Mouse (Mus musculus): Measurements from ENCODE around the gene A730015C16Rik.

A730015C16Rik gene

DNA sequence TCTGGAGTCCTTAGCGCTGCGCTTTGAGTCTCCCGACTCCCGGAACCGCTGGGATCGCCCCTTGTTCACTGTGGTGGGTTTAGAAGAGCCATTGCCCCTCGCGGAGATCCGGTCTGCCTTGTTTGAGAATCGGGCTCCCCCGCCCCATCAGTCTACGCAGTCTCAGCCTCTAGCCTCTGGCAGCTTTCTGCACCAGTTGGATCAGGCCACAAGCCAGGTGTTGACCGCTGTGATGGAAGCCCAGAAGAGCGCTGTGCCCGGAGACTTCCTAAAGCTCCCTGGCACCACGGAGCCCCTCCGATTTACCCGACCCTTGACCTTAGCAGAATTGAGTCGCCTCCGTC lies at the start of gene A730015C16Rik:
A730015C16Rik (minus strand) TSS at position 115 of the 344 bp plus-strand sequence.
- peak; percentile 19 for DNase-seq

DNA sequence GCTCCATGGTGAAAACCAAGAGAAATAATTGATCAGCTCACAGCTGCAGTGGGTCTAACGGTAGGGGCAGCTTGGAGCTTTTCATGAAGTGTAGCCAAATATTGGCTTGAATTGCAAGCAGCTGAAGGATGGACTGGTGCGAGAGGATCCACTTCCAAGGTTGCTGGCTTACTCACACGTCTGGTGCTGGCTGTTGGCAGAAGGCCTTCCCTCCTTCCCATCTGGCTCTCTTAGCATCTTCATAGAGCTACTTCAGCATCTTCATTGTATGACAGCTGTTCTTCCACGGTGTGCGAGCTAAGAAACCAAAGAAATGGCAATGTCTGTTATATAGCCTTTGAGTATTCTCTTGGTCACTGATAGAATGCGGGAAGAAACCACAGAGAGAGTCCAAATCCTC lies 42.5 kb upstream of the A730015C16Rik start:
- DNase-seq, result no peak

DNA sequence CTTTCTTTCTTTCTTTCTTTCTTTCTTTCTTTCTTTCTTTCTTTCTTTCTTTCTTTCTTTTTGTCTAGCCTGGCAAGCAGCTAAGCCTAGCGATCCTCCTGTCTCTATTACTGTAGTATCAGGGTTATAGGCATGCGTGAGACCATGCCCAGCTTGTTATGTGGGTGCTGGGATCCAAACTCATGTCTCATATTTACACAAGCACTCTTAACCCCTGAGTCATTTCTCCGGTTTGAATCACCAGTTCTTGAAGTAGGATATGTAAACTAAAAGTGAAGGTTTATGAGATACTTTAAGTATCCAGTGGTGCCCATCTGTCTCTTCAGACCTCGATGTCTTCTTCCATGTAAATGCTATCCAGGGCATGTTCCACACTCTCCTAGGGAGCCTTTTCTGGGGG lies 39.0 kb upstream of the A730015C16Rik start:
- DNase-seq, result no peak

DNA sequence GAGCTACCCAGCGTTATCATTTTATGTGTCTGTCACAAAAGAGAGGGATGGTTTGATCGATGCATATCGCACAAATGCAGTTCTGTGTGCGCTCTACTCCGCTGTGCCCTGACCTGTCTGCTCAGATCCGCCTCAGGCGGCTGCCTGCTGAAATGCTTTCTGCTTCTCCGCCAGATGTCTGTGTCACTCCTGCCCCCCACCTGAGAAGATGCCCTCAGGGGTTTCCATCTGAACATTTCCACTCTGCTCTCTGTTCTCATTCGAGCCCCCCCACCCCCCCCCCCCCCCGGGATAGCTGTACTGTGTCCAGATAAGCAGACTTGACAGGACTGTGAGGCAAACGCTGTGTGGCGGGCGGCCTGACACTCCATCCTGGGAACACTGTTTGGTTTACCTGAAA lies 35.4 kb upstream of the A730015C16Rik start:
- DNase-seq, result no peak

DNA sequence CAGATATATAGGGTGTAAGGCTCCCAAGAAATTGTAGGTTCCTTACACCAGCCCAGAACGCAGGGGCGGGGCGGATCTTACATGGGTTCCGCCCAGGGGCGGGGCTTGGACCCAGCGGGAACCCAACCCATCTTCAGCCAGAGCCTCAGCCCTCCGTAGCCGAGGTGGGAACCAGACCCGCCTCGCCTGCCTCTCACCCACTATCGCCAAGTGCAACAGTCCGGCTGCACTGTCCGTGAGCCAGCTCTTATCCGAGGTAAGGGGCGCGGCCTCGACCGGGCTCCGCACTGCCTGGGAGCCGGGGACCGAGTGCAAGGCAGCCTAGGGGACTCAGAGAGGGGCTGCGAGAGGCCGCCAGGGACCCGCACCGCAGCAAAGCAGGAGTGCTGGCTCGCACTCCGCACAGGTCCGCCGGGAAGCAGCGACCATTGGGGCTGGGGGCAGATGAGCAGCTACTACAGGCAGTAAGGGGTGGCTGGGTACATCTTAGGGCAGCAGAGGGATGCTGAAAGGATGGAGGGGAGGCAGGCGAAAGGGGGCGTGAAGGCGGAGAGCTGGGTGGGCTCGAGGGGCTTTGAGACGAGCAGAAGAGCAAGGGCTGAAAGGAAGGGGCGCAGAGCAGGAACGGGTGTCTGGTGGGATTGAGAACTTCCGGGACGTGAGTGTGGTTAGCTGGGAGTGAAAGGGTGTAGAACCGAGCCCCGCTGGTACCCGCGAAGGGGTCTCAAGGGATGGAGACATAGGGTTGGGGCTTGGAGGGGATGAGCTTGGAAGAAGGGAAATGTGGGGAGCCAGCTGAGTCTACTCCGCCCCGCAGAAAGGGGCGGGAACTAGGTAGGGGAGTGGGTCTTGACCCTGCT lies 30.8 kb upstream of the A730015C16Rik start, which contains the start of gene Rab3b:
Rab3b (plus strand) TSS at position 101 of the 860 bp plus-strand sequence.
- DNase-seq, result peak; percentile 52

DNA sequence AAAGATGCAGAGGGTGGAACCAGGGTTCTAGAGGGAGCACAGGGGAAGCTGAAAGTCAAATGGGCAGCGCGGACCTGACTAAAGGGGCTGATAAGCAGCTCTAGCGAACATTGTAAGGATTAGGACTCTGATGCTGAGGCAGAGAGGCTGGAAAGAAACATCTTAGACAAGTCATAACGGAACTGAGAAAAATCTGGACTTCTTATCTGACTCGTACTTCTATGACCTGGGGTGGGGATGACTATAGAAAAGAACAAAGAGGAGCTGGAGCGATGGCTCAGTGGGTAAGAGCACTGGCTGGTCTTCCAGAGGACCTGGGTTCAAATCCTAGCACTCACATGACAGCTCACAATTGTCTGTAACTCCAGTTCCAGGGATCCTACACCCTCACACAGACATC lies 29.5 kb upstream of the A730015C16Rik start:
- no peak for DNase-seq

DNA sequence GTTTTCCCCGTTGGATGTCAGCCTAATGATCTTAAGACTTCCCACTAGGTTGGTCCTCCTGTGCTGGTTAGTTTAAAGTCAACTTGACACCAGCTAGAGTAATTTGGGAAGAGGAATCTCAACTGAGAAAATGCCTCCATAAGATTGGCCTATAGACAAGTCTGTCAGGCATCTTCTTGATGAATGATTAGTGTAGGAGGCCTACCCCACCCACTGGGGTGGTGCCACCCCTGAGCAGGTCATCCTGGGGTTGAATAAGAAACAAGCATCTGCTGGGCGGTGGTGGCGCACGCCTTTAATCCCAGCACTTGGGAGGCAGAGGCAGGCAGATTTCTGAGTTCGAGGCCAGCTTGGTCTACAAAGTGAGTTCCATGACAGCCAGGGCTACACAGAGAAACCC lies 25.3 kb upstream of the A730015C16Rik start:
- DNase-seq, result no peak

DNA sequence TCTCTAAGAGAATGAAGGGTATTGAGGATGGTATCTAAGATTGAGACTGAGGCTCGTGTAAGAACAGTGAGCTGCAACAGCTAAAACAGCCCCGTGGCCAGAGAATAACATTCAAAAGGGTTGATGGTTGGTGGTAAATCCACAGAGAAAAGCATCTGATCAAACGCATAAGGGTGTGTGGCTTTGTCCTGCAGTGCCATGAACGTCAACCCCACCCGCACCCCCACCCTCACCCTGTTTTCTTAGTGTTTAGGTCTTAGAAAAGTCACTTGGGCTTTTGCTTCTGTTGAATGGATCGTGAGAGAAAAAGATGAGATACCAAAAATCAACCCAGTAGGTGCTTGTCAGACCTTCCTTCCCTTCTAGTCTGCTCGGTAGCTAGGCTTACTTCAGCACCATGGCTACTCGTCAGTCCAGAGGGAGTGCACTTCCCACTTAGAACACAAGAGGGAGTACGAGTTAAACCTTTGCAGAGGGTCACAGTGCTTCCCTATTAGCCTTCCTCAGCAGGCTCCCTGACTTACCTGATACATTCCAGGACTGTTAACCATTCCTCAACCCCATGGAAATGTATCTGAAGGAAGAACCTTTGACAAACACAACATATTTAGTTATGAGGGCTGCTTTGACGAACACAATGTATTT lies 21.4 kb upstream of the A730015C16Rik start:
- DNase-seq, result peak; percentile 69

DNA sequence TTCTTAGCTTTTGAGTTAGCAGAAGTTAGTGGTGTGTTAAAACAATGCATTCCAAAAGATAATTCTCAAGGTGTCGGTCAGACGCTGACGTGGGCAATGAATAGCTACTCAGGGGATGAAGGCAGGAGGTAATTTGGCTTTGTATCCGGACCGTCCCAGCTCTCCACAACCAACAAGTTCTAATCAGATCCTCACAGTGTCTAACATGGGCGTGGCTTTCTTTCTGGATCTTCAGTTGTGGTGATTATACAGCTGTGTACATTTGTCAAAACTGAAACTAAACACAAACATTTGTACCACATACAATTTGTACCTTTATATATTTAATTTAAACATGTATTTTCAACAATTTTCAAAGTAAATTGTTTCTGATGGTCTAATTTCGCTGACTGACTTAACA lies 18.4 kb upstream of the A730015C16Rik start:
- no peak for DNase-seq

DNA sequence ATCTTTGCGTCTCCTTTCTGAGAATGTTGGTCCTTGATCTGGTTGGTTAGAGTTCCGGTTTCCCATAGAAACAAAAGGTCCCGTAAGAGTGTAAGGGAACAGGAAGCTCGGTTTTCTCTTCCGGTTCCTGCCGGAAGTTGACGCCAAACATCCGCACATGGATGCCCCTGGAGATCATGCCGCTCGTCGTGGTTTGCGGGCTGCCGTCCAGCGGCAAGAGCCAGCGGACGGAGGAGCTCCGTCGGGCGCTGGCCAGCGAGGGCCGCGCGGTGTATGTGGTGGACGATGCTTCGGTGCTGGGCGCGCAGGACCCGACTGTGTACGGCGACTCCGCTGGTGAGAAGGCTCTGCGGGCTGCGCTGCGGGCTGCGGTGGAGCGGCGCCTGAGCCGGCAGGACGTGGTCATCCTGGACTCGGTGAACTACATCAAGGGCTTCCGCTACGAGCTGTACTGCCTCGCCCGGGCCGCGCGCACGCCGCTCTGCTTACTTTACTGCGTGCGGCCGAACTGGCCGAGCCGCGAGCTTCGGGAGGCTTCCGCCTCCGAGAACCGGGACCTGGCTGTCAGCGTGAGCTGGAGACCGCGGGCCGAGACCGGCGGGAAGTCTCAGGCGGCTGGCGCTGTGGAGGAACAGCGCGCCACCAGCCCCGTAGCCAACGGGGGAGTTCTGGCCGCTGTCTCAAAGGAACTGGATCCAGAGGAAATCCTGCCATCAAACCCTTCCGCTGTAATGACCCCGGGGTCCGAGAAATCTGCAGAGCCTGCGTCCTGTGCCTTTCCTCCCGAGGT lies 509 bp downstream of the A730015C16Rik start, which contains the start of gene Kti12:
Kti12 (plus strand) TSS at position 71 of the 790 bp plus-strand sequence.
- DNase-seq, result peak; percentile 74

DNA sequence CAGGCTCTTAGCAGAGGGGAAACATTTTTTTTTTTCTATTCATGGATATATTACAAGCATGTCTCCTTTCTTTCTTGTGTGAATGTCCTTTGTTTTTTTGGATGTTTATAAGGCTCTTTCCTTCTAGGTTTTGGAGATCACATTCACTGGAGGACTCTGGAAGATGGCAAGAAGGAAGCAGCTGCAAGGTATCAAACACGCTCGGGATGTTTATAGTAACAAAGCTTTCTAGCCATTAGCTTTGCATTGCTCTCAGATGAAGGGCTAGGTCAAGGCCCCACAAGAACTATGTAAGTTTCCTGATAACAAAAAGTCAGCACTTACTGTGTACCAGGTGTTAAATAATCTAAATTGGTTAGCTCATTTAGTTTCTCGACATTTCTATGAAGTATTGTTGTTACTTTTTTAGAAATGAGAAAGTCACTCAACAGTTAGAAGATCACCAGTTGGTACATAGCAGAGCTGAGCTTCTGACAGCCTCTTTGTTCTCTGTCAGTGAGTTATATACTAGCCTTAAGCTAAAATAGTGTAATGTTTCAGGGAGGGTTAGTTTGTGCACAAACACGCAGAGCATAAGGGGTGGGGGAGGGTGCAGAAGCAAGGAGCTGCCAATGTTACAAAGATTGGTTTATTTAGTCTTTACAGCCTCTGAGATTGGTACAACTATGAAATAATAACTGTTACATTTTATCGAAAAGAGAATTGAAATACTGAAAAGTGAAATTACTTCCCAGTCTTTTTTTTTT lies 2.4 kb downstream of the A730015C16Rik start:
- no peak for DNase-seq

DNA sequence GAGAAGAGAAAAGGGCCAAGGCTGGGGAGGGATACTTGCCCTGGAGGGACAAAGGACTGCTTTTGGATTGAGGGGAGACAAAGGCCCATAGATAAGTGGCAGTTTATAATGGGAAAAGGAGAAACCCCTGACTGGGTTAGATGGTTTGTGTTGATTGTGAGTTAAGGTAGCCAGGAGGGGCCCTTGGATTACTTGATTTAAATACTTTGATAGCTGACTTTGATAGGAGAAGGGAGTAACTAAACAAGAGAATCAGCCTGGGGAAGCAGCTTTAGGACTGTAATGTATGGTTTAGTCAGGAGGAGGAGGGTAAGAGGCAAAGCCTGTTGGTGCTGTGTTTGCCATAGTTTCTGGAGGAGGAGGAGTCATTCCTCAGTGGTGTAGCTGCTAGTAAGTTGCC lies 5.1 kb downstream of the A730015C16Rik start:
- DNase-seq, result no peak

DNA sequence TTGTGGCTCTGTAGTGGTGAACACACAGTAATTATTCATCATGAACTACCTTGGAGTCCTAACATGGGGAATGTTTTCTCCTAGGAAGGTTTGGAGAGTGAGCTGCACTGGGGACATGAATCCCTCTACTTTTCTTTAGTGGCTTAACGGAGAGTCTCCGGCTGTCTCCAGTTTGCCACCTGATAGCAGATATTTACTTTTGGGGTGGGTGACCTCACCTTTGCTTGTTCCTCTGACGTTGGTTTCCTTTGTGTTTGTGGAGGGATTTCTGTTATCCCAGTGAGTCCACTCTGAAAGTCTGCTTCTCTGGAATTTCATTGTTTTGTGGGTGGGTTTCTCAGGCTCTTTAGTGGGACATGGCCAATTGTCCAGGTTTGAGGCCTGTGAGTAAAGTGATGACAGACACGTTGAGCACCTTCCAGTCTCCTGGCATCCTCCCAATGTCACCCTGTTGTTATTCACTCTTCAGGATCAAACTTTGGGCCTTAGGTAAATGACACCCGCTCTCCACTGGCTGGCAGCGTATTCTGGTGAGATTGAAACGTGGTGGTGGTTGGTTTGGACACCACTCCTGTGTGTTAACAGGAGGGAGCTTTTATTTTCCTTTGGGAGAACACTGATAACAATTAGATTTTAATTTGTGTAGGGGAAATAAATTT lies 6.4 kb downstream of the A730015C16Rik start:
- no peak for DNase-seq

DNA sequence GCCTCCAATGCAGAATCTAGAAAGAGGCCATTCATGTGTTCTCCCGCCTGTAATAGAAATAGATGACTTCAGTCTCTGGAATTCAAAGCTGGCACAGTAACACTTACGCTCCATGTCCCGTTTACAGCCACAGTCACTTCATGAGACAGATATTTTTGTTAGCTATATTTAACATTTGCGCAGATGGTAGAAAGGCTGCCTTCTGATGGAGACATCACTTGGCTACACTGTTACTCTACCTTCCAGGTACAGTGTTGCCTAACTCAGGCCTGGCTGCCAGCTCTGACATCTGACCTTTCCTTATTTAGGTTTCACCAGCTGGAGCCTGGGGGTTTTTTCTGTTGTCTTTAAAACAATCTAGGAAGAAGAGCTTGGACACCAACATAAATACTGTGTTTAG lies 10.4 kb downstream of the A730015C16Rik start:
- DNase-seq, result no peak

DNA sequence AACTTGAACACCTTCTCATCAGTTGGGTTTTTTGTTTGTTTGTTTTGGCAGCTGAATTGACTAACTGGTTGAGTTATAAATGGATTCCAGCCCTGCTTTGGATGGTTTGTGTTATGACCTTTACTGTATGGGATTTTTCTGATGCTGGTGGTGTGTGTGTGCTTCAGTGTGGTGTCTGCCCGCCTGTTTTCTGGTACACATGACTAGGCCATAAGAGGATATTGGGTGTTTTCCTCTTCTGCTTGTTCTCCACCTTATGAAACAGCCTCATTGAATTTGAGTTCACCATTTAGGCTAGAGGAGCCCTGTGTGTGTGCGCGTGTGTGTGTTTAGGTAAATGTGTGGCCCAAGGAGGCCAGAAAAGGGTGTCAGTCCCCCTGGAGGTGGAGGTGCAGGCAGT lies 12.9 kb downstream of the A730015C16Rik start:
- DNase-seq, result peak; percentile 4

DNA sequence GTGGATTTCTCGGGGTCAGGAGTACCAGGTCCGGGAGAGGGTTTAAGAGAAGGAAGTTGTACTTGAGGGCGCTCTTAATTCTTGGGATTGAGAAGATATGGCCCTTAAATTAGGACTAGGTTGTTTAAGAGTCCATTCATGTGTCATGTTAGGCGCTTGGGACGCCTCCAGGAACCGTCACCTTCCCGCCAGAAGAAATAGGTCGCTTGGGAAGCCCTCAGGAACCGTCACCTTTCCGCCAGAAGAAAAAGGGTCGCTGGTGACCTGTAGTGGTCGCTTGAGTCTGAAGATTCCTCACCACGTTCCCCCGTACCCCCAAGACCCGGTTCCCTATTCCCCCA lies 13.5 kb downstream of the A730015C16Rik start:
- DNase-seq, result no peak

DNA sequence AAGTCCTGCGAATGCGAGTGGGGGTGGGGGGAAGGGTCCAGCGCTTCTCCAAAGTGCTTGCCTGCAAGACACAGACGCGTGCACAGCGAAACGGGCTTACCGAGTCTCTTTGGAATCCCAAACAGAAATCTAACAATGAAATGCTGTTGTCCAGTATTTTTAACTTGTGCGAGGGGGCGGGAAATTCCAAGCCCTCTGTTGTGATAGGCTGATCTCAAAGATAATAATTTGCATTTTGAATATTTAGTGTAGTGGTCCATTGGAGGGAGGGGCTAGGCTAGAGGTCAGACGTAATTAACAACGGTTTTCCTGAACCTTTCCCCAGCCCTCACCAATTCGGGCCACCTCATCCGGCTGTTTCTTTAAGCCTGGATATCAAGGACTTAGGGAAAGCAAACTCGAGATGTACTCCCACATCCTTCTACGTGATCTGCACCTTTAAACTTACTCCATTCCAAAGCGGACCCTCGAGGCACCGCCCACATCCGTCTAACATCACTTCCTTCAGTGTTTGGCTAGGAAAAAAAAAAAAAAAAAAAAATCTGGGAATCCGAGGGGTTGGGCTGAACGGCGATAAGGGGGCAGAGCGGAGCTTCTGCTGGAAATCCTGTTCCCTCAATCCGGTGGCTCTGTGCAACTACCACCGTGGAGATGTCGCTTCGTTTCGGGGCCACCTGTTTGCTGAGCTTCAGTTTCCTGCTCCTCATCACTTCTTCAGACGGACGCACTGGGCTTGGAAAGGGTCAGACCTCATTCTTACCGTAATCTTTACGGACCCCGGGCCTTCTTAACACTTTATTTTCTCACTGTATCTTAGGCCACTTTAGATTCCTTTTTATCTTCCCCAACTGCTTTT lies 14.1 kb downstream of the A730015C16Rik start, which contains the start of gene Txndc12:
Txndc12 (plus strand) TSS at position 487 of the 856 bp plus-strand sequence.
- peak; percentile 81 for DNase-seq

DNA sequence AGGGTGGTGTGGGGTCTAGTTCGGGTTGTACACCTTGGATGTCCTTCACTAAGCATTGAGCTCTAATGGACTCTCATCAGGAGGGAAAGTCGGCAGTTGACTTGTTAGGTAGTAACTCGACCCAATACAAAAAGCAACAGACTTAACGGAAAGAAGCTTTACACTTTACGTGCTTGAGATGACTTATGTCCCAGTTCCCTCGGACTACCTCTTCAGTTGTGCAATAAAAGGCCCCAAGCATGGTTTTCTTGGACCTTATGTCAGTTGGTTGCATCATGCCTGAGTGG lies 14.6 kb downstream of the A730015C16Rik start:
- DNase-seq, result no peak

DNA sequence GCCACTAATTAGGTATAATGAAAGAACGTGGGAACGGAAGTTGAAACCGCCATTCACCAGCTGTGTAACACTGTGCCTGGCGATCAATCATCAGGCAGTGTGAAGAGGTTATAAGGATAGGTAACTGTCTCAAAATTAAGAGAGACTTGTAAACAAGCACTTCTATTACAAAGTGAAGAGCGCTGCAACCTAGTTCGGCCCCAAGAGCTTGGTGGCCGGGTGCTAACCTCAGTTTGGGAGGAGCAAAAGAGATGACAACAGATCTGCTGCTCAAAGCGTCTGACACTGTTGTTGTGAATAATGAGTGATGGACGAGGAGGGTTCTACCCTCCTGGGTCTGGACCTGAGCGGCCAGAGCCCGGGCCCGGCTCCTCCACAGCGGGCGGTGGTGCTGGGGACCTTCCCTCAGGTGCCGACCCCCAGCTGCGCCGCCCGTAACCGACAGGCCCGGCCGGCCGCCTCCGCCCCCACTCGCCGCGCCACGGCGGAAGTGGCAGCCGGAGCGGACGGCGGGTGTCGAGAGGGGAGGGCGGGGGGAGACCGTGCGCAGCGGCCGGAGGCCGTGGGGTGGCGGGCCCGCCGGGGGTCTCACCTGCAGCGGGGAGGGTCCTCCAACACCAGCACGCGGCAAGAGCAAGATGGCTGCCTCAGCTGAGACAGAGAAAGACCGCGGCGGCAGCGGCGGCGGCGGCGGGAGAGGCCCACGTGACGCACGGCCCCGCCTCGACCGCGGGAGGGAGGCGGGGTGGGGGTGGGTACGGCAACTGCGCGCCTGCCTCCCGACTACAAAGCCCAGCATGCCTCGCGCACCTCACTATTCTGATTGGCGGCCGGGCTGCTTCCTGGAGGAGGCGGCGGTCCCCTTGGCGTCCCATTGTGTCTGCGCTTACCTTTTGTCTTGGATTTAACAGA lies 15.2 kb downstream of the A730015C16Rik start, which contains the start of gene Btf3l4:
Btf3l4 (minus strand) TSS at position 699 of the 912 bp plus-strand sequence.
- DNase-seq, result peak; percentile 90

DNA sequence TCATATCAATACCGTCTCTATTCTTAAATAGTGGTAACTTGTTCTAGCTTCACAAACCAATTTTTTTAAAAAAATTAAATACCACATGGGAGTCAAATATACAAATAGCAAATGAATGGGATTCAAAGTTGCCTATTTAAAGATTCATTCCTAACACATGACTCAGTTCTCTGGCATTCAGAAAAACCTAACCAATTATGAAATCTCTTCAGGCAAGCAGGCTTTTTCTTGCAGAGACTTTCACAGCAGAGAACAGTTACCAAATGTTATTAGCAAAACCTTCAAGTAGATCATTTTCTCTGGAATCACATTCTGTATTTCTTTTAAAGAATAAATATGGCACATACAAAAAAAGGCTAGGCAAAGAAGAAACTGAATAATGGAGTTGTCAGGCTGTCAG lies 17.7 kb downstream of the A730015C16Rik start:
- no peak for DNase-seq
